Mouse (Mus musculus) hindbrain, postnatal 0 days (tissue): ENCODE measurements around the gene Espnl. TPM values are rescaled to one million over a fixed set of nuclear protein-coding genes. Genes with fewer than 3 reads are reported as not detected.
A peak's percentile ranks its signal among the peaks of the same experiment; 100 is the strongest.

ENCODE experiments used
- ATAC-seq: fragments of 200-750 bp; cut with Nextera tagmentation; 2 replicates; pipeline ENCODE4 v1.8.0; 2017; ENCODE audit warnings: mild to moderate bottlenecking, moderate TSS enrichment, moderate library complexity
- DNase-seq: peaks from one replicate; pipeline ENCODE4 v3.0.0-alpha.2; 2015; ENCODE audit warnings: low spot score
- H3K27ac ChIP-seq: fragments of 300-500 bp; sonication (generic); 2 replicates; pipeline ENCODE4 v1.5.1; 2014; ENCODE audit warnings: mild to moderate bottlenecking
- H3K27me3 ChIP-seq: fragments of 300-500 bp; sonication (generic); 2 replicates; pipeline ENCODE4 v1.6.1; 2014; ENCODE audit warnings: low read length, mixed read lengths; ENCODE audit not compliant: insufficient read depth
- H3K36me3 ChIP-seq: fragments of 300-500 bp; sonication (generic); 2 replicates; pipeline ENCODE4 v1.6.1; 2014; ENCODE audit warnings: low read length, mixed read lengths; ENCODE audit not compliant: insufficient read depth
- H3K4me1 ChIP-seq: fragments of 300-500 bp; sonication (generic); 2 replicates; pipeline ENCODE4 v1.6.1; 2014; ENCODE audit warnings: antibody characterized with exemption, low read length, mixed read lengths; ENCODE audit not compliant: insufficient read depth
- H3K4me2 ChIP-seq: fragments of 300-500 bp; sonication (generic); 2 replicates; pipeline ENCODE4 v1.6.1; 2014; ENCODE audit warnings: low read depth, mild to moderate bottlenecking, low read length, moderate library complexity, mixed read lengths
- H3K4me3 ChIP-seq: fragments of 300-500 bp; sonication (generic); 2 replicates; pipeline ENCODE4 v1.5.1; 2014; ENCODE audit warnings: low read length
- H3K9ac ChIP-seq: fragments of 300-500 bp; sonication (generic); replicated peaks from 2 replicates; pipeline ENCODE4 v1.6.1; 2014; ENCODE audit warnings: mild to moderate bottlenecking, low read length, moderate library complexity, mixed read lengths
- H3K9me3 ChIP-seq: fragments of 300-500 bp; sonication (generic); 2 replicates; pipeline ENCODE4 v1.6.1; 2016; ENCODE audit warnings: low read length, mixed read lengths
- CTCF ChIP-seq: IDR thresholded peaks from 2 replicates; pipeline ENCODE4 v1.5.1; 2016; ENCODE audit warnings: antibody characterized with exemption, control low read depth, low read depth
- WGBS: fragments of 180-500 bp; shearing (Covaris S2); extraction: QIAGEN DNeasy Blood & Tissue Kit; methylation state at CpG from one replicate; pipeline ENCODE4 v1.1.7; 2014; 5-methylcytosine and 5-hydroxymethylcytosine counted together
- polyA plus RNA-seq: library from polyadenylated mRNA; unstranded; fragments of >200 nt; fragmentation: Nextera tagmentation; extraction: Ambion mirVana; gene quantifications from 2 replicates; pipeline ENCODE4 v1.2.1, GENCODE M21; 2015
- total RNA-seq: library from RNA; depleted of rRNA; stranded (reverse); fragments of >200 nt; gene quantifications from 2 replicates; pipeline ENCODE4 v1.2.3, GENCODE M21; 2014; rRNA removed

Espnl gene
- total RNA-seq (0.07 and 0.26 TPM in 2 replicates), polyA plus RNA-seq (0.10 and 0.25 TPM in 2 replicates)

DNA sequence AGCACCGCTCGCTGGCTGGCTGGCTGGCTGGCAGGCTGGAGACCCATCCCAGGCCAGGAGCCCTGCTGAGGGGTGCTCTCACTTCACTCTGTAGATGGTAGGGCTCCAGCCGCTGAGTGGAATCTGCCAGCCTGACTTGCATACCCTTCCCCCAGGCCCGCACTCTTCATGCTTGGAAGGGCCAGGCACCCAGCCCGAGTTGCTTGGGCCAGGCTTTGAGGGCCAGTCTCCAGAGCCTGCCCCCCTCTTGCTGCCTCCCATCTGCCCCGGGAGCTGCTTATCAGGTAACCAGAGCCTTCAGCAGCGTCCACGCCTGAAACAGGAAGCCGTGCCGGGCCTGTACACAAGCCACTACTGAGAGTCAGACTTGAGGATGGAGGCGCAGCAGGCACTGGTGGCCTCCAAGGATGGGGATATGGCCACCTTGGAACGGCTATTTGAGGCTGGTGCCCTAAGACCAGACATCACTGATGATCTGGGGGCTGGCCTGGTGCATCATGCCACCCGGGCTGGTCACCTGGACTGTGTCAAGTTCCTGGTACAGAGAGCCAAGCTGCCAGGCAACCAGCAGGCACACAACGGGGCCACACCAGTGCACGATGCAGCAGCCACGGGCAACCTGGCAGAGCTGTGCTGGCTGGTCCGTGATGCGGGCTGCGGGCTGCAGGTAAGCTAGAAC is at the start of gene Espnl:
Gene Espnl (plus strand): TSS at position 316 of the 679 bp plus-strand sequence.
- DNase-seq (no peak), ATAC-seq (0 out of 2 replicates have a peak, but pooled peaks have one; percentile 36)
- TF ChIP-seq CTCF: no peak
- H3K4me3 ChIP-seq: no peak within 1 kb of the TSS
- no peak within 1 kb of the TSS for H3K4me2 ChIP-seq
- no peaks in the 10 kb centered on the region for H3K9me3 ChIP-seq
- H3K9ac ChIP-seq: no peak within 1 kb of the TSS
- no peaks in the 10 kb centered on the region for H3K27me3 ChIP-seq
- no peaks in the 10 kb centered on the region for H3K4me1 ChIP-seq
- H3K27ac ChIP-seq: no peak within 1 kb of the TSS
- 74% methylated on average over 19 of the region's 19 CpGs for WGBS
- H3K36me3 ChIP-seq: no peaks in the 10 kb centered on the region

DNA sequence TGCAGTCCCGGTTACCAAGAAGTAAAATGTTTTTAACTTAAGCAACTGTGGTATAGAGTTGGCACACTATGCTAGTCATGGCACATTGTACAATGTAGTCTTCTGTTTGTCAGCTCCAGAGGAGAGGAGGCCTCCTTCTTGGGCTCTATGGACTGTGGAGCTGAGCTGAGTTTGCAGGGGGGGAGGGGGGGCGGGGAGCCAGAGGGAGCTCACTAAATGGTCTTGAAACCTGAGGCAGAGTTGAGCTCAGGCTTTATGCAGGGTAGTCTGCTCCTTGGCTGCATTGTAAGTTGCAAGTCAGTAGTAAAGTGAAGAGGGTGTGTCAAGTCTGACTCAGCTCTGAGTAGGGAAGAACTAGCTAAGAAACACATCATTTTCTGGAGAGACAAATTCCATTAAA is 49.6 kb upstream of the Espnl start:
- 90% methylated on average over 2 of the region's 2 CpGs for WGBS
- TF ChIP-seq CTCF: no peak
- Histone ChIP-seq H3K4me2 (no peak overlapping the region), H3K4me1 (no peaks in the 10 kb centered on the region), H3K27ac (no peak overlapping the region), H3K9me3 (no peaks in the 10 kb centered on the region), H3K27me3 (no peaks in the 10 kb centered on the region), H3K4me3 (no peak overlapping the region), H3K9ac (no peak overlapping the region), H3K36me3 (peaks cover 12% of the 10 kb centered on the region)
- ATAC-seq (no peak), DNase-seq (no peak)

DNA sequence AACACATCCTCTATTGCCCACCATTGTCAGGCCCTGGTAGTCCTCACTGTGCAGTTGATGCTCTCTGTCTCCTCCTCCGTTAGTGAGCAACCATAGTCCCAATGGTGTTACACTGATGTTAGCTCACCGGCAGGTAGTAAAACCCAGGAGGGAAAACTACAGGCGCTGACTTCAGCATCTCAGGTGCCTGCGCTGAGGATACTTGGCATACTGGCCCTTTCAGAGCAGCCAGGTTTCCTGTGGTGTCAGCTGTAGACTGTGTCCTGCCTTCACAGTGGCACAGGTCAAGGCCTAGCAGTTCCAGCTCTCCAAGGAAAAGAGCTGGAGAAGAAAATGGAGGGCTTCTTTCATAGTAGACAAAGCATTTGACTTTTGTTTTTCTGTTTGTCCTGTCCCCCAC is 45.3 kb upstream of the Espnl start:
- Histone ChIP-seq H3K9me3 (no peaks in the 10 kb centered on the region), H3K4me2 (no peak overlapping the region), H3K27ac (no peak overlapping the region), H3K4me1 (no peaks in the 10 kb centered on the region), H3K27me3 (no peaks in the 10 kb centered on the region), H3K36me3 (peaks cover 21% of the 10 kb centered on the region), H3K4me3 (no peak overlapping the region), H3K9ac (no peak overlapping the region)
- DNase-seq (no peak), ATAC-seq (no peak)
- WGBS: 95% methylated on average over 4 of the region's 4 CpGs
- TF ChIP-seq CTCF: no peak

GRCm38 (mm10) chr1:91277480-91277879 is 44.4 kb upstream of the Espnl start:
- H3K27ac ChIP-seq: no peak overlapping the region
- ATAC-seq: no peak
- peaks cover 21% of the 10 kb centered on the region for H3K36me3 ChIP-seq
- DNase-seq: no peak
- H3K9me3 ChIP-seq: no peaks in the 10 kb centered on the region
- H3K4me1 ChIP-seq: no peaks in the 10 kb centered on the region
- H3K27me3 ChIP-seq: no peaks in the 10 kb centered on the region
- no peak overlapping the region for H3K9ac ChIP-seq
- no peak overlapping the region for H3K4me3 ChIP-seq
- H3K4me2 ChIP-seq: no peak overlapping the region
- no peak for TF ChIP-seq CTCF
- 82% methylated on average over 2 of the region's 2 CpGs for WGBS

DNA sequence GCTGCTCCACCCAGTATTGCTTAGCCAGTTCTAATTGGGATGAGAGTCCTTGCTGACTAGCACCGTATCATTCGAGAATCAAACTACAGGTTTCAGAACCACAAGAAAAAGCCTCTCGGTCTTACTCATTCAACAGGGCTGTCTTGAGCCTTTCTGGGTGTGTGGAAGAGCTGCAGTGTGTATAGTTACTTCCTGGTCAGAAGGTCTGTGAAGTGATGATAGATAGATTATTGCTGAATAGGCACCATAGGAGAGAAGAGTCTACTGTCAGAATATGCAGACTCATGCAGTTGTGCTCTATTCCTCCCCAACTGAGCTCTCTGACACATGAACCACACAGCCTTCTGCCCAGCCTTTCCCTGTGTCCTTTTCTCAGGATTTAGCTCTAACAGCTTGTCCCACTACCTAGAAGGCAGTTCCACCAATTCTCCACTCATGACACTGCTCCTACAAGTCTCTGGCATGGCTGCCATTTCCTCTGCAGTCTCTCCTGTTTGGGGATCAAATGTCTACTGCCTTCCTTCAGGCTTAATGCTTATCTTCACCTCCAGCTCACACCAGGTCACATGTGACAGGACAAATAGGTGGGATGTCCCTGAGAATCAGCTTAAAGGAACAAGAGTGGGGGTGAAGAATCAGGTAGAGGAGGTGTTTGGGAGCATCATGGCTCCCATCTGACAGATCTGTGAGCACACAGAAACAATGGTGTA is 43.3 kb upstream of the Espnl start:
- TF ChIP-seq CTCF: no peak
- ATAC-seq (no peak), DNase-seq (no peak)
- Histone ChIP-seq H3K9ac (no peak overlapping the region), H3K27ac (no peak overlapping the region), H3K27me3 (no peaks in the 10 kb centered on the region), H3K4me2 (no peak overlapping the region), H3K4me1 (no peaks in the 10 kb centered on the region), H3K9me3 (no peaks in the 10 kb centered on the region), H3K4me3 (no peak overlapping the region), H3K36me3 (peaks cover 21% of the 10 kb centered on the region)
- 95% methylated on average over 3 of the region's 3 CpGs for WGBS

DNA sequence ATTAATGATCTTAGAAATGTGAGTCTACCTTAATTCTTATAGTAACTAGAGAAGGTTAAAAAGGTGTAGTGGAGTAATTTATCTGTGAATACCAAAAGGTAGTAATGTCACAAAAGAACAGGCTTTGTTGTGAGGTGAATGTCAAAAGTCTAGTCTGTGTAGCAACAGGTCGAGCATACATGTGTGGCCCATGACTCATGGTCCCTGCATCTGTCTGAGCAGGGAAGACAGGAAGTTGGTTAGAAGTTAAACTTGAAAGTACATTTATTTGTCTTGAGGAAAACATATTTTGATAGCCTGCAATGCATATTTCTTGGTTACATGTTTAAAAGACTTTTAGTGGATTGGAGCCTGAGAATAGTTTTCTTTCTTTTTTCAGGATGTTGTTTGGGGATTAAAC is 42.7 kb upstream of the Espnl start:
- Histone ChIP-seq H3K9ac (no peak overlapping the region), H3K4me2 (no peak overlapping the region), H3K27ac (no peak overlapping the region), H3K4me3 (no peak overlapping the region), H3K27me3 (no peaks in the 10 kb centered on the region), H3K36me3 (peaks cover 21% of the 10 kb centered on the region), H3K9me3 (no peaks in the 10 kb centered on the region), H3K4me1 (no peaks in the 10 kb centered on the region)
- TF ChIP-seq CTCF: no peak
- 86% methylated on average over 1 of the region's 1 CpGs for WGBS
- no peak for DNase-seq
- ATAC-seq: no peak

GRCm38 (mm10) chr1:91282582-91282981 is 39.3 kb upstream of the Espnl start:
- no peak for DNase-seq
- TF ChIP-seq CTCF: no peak
- no peak overlapping the region for H3K4me2 ChIP-seq
- peaks cover 34% of the 10 kb centered on the region for H3K36me3 ChIP-seq
- no peak overlapping the region for H3K27ac ChIP-seq
- no peak for ATAC-seq
- no peak overlapping the region for H3K4me3 ChIP-seq
- no peaks in the 10 kb centered on the region for H3K4me1 ChIP-seq
- no peak overlapping the region for H3K9ac ChIP-seq
- 93% methylated on average over 1 of the region's 1 CpGs for WGBS
- H3K27me3 ChIP-seq: no peaks in the 10 kb centered on the region
- H3K9me3 ChIP-seq: no peaks in the 10 kb centered on the region
